Mouse (Mus musculus): Measurements from ENCODE around the gene Mapkap1. TPM values are rescaled to one million over a fixed set of nuclear protein-coding genes. Genes with fewer than 3 reads are reported as not detected.

The Mapkap1 gene
- total RNA-seq, 2 experiments from 2014 or later = 42.9 to 48.7 TPM

GRCm38 (mm10) chr2:34519525-34519924 is 113.0 kb downstream of the Mapkap1 start:
- intact Hi-C loops (cut with DNase I; ENCODE audit: low total_unique reads) = no loop called here
- peak; percentile 22 for DNase-seq

DNA sequence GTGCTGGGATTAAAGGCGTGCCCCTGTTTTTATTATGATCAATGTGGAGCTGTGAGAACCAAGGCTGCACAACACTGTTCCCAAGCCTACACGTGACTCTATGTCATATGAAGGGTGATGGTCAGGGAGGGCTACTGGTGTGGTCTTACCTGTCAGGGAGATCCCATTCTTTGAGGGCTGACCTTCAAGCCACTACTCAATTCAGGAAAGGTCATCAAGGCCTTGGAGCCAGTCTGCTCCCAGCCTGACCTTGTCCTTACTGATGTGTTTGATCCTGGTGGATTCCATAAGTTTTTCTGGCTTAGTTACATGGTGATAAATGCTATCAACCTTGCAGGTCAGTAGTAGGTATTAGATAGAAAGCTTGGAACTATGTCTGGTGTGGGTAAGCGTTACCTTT is 114.8 kb downstream of the Mapkap1 start:
- intact Hi-C loops (cut with DNase I; ENCODE audit: low total_unique reads) = loop anchor here (10.0 kb wide), 1 partner anchor 547 kb away; no protein-coding TSS in a partner anchor
- DNase-seq = no peak

- intact Hi-C loops (cut with DNase I; ENCODE audit: low total_unique reads) = loop anchor here (10.0 kb wide), 1 partner anchor 552 kb away; no protein-coding TSS in a partner anchor
- DNase-seq = peak; percentile 23
Observed at GRCm38 (mm10) chr2:34526527-34527371, 120.2 kb downstream of the Mapkap1 start.

GRCm38 (mm10) chr2:34528491-34528890 is 121.9 kb downstream of the Mapkap1 start:
- no peak for DNase-seq
- intact Hi-C loops (cut with DNase I; ENCODE audit: low total_unique reads) = loop anchor here (10.0 kb wide), 1 partner anchor 554 kb away; no protein-coding TSS in a partner anchor

DNA sequence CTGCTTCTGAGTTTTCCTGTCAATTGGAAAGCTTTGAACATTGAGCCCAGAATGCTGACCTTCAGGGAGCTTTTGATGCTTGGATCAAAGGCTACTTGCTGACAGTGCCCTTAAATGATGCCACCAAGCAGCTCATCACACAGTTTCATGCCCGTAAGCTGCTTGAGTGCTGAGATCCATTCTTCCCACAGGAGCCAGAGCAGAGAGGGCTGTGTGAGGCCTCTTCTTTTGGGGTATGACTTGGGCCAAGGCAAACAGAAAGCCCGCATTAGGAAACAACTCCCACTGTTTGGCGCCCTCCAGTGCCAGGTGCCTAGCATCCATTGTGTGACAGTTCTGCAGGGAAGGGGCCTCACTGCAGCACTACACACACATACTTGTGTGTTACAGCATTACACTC is 123.5 kb downstream of the Mapkap1 start:
- no peak for DNase-seq
- intact Hi-C loops (cut with DNase I; ENCODE audit: low total_unique reads) = no loop called here

GRCm38 (mm10) chr2:34531801-34532298 is 125.3 kb downstream of the Mapkap1 start:
- intact Hi-C loops (cut with DNase I; ENCODE audit: low total_unique reads) = no loop called here
- no peak for DNase-seq

DNA sequence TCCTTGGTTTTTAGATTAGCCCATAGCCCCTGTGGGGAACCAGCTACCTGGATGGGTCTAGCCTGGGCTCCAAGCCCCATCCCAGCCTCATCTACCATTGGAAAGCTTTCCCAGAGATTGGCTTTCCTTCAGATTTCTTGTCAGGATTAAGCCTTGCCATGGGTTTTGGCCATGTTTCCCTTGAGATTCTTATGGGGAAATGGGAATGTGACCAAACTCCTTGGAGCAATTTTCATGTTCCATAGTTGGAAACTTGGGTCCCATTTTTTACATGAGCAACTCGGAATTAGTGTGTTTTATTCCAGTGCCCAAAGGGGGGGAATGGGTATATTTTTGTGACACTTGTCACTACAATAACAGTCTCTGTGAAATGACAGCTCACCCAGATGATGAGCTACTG is 125.8 kb downstream of the Mapkap1 start:
- no peak for DNase-seq
- intact Hi-C loops (cut with DNase I; ENCODE audit: low total_unique reads) = no loop called here

- intact Hi-C loops (cut with DNase I; ENCODE audit: low total_unique reads) = no loop called here
- no peak for DNase-seq
Observed at GRCm38 (mm10) chr2:34533281-34533680, 126.7 kb downstream of the Mapkap1 start.

DNA sequence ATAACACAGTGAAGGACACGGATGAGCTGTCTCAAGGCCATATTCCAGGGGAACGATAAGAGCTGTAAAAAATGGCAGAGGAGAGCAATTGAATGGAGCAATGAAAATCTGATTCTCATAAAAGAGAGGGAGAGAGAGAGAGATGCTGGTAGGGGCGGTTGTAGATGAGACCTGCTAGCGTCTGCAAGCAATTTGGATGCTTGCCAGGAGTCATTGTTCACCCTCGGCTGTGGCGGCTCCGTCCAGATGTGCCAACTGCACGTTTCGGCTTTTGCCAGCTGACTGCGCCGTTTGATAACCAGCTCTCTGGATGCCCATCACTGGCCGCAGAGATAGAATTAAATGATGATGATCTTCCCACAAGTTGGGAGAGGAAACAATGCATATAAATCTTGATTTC is 128.4 kb downstream of the Mapkap1 start:
- intact Hi-C loops (cut with DNase I; ENCODE audit: low total_unique reads) = no loop called here
- DNase-seq = no peak

DNA sequence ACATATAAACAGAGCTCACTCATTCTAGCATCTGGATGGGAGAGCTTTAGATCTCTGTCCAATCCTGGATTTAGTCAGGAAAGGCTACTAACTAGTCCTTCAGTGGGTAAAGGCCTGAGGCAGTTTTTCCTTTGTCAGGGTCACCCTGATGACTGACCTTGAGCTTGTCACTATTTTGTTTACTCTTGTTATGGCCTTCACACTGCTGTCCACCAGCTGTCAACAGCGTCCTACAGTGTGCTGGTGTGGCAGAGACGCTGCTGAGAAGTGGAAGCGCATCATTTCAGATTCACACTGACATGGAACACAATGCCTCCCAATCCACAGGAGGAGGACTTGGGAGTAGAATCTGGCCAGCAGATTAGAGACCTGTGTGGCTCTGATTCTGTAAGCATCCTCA is 130.8 kb downstream of the Mapkap1 start:
- no peak for DNase-seq
- intact Hi-C loops (cut with DNase I; ENCODE audit: low total_unique reads) = no loop called here

GRCm38 (mm10) chr2:34543581-34543980 is 137.0 kb downstream of the Mapkap1 start:
- no peak for DNase-seq
- intact Hi-C loops (cut with DNase I; ENCODE audit: low total_unique reads) = no loop called here

- DNase-seq = no peak
- intact Hi-C loops (cut with DNase I; ENCODE audit: low total_unique reads) = no loop called here
Observed at GRCm38 (mm10) chr2:34544021-34544420, 137.4 kb downstream of the Mapkap1 start.

DNA sequence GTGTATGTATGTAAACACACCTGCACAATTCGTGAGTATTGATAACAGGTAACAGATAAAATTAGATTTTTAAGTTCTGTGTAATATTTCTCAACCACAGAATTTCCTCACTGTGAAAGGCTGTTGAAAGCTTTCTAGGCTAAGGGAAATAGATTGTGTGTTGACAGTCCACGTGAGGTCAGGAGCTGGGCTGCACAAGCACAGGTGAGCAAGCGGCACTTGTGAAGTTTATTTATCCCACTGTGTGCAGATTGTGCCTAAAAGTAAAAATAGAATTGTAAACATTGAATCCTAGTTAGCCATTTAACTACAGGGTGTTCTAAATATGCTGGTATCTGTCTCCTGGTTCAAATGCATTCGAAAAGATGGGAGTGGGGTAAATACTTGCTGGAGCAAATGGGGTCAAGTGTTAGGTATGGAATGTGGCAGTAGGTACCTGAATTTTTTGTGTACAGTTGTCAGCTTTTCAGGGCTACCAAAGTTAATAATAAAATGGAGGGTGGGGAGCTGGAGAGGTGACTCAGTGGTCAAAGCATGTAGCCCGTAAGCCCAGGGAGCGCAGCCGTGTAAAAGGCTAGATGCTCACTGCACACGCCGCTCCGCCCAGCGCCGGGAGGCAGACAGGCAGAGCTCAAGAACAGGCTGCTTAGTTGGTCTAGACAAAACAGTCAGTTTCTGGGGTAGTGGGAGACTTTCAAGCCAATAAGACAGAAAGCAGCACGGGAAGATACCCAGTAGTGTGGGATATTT is 138.2 kb downstream of the Mapkap1 start:
- DNase-seq = no peak
- intact Hi-C loops (cut with DNase I; ENCODE audit: low total_unique reads) = no loop called here

DNA sequence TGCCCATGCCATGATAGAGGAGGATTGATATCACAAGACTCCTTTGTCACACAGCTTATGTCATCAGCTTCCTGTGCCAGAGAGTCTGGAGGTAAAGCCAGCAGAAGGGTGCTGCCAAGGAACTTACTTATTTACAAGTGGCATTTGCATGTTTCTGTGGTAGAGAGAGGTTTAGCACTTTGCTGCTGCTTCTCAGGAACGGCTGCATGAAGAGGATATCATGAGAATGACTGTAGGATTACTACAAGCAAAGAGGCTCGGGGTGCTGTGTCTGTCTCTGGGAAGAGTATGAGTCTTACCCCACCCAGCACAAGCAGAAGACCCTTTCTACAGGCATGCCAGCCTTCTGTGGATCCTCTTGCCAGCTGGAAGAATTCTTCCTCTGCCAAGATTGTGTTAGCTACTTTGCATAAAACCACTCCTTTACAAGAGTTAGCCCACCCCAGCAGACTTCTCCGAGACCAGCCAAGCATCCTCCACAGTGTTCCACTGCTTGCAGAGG is 139.7 kb downstream of the Mapkap1 start:
- intact Hi-C loops (cut with DNase I; ENCODE audit: low total_unique reads) = no loop called here
- no peak for DNase-seq

GRCm38 (mm10) chr2:34547516-34547915 is 140.9 kb downstream of the Mapkap1 start:
- peak; percentile 16 for DNase-seq

GRCm38 (mm10) chr2:34548961-34549360 is 142.4 kb downstream of the Mapkap1 start:
- no peak for DNase-seq
- intact Hi-C loops (cut with DNase I; ENCODE audit: low total_unique reads) = no loop called here

More at GRCm38 (mm10) chr2:34547516-34547915, 140.9 kb downstream of the Mapkap1 start:
- intact Hi-C loops (cut with DNase I; ENCODE audit: low total_unique reads) = no loop called here

DNA sequence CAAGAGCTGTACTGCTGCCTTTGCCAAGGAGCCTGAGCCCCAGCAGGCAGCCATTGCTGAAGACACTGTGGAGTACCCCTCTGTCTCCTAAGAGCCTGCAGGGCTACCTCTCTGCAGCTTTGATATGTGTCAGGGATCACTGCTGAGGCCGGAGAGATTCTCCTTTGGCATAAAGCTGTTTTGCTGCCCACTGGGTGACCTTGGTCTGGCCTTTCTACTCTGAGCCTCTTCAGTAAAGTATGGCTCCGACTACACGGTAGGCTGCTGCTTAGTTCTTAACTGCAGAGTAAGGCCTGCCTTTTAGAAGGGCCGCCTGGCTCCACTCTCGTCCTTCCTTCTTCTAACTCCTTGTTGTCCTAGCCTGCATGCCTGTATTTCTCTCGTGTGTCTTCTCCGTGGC is 142.9 kb downstream of the Mapkap1 start:
- DNase-seq = no peak
- intact Hi-C loops (cut with DNase I; ENCODE audit: low total_unique reads) = no loop called here

DNA sequence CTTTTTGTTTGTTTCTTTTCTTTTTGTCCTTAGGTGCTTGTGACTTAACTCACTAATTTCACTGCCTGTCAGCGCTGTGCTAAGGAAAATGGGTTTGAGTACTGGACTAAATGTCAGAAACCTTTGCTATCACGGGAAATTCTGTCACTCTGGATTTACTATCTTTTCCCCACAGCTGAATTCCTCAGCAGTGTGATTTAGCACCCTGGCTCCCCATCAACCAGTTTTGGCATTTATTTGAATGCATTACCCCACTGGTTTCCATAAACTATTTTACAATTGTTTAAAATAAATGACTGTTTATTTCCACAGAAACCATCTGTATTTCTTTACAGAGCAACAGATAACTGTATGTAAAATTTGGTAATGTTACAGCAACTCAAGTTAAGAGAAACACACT is 146.2 kb downstream of the Mapkap1 start:
- DNase-seq = no peak
- intact Hi-C loops (cut with DNase I; ENCODE audit: low total_unique reads) = no loop called here

GRCm38 (mm10) chr2:34553580-34554231 is 147.1 kb downstream of the Mapkap1 start:
- intact Hi-C loops (cut with DNase I; ENCODE audit: low total_unique reads) = no loop called here
- DNase-seq = peak; percentile 10

DNA sequence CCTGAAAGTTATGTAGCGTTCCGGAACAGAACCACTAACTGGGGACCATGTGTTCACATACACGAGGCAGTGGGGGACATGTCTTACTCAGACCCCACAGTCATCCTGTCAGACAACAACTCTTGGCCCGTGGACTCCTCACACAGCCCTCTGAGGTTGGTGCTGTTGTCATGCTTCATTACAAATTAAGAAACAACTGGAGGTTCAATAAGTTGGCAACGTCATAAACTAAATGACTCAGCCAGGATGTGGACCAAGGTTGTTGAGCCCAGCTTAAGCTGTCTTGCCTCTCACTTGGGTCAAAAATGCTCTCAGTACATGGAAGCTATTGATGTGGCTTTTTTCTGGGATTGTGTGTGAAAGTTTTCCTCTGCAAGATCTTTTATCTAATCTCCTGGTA is 153.6 kb downstream of the Mapkap1 start:
- intact Hi-C loops (cut with DNase I; ENCODE audit: low total_unique reads) = no loop called here
- DNase-seq = no peak

Data from gastrocnemius, postnatal 14 days (tissue).